Comparison of ENCODE assay signal across 17 mouse cellular contexts in genomic region chr9:110525737-110526136, GRCm38 (mm10). TPM values are rescaled to one million over a fixed set of nuclear protein-coding genes. Genes with fewer than 3 reads are reported as not detected.
DNase-seq lines count a peak whose midpoint lies in the region; ATAC-seq and TF ChIP-seq lines count a peak whose summit lies in the region.
"Had no signal": no experiment of that assay in that cellular context is flagged by ENCODE, and none has a peak within 500 bp of the region (broad histone marks: within the 10 kb centered on the region; RNA-seq: fewer than 3 reads in every experiment).

No protein-coding gene starts in this region.

- no peaks in the 10 kb centered on the region for H3K36me3 ChIP-seq in liver, adult 2 months (ENCODE audit: control insufficient read depth, insufficient read depth, low read length)
- no peaks in the 10 kb centered on the region for H3K36me3 ChIP-seq in liver, embryonic 11.5 days (ENCODE audit: control insufficient read depth, insufficient read depth, low read length)
- H3K36me3 ChIP-seq in intestine, embryonic 16.5 days (ENCODE audit: control insufficient read depth, insufficient read depth, low read length), result no peaks in the 10 kb centered on the region
- no peaks in the 10 kb centered on the region for H3K36me3 ChIP-seq in stomach, postnatal 0 days (ENCODE audit: control insufficient read depth, insufficient read depth, low read length)
- H3K36me3 ChIP-seq in kidney, embryonic 14.5 days (ENCODE audit: control insufficient read depth, insufficient read depth, low read length), result no peaks in the 10 kb centered on the region
- H3K36me3 ChIP-seq: heart, embryonic 12.5 days; hindbrain, embryonic 12.5 days; neural tube, embryonic 15.5 days had no signal

- no peak for ATAC-seq in liver, embryonic 11.5 days (replicated peaks; ENCODE audit: low FRiP score)
- ATAC-seq in intestine, embryonic 16.5 days, result peak; percentile 86
- ATAC-seq in stomach, postnatal 0 days (ENCODE audit: low FRiP score, low TSS enrichment), result peak; percentile 97
- ATAC-seq in kidney, embryonic 14.5 days (ENCODE audit: low FRiP score, low TSS enrichment), result no peak
- ATAC-seq: forebrain, embryonic 16.5 days had no signal

- no peak overlapping the region for H3K27ac ChIP-seq in liver, adult 2 months (replicated peaks; ENCODE audit: insufficient read depth, low read depth, low read length)
- H3K27ac ChIP-seq in liver, embryonic 11.5 days (ENCODE audit: low read depth, low read length), result no peak overlapping the region
- no peak overlapping the region for H3K27ac ChIP-seq in intestine, embryonic 16.5 days (ENCODE audit: low read length)
- no peak overlapping the region for H3K27ac ChIP-seq in stomach, postnatal 0 days (replicated peaks)
- no peak overlapping the region for H3K27ac ChIP-seq in kidney, embryonic 14.5 days (ENCODE audit: low read depth, low read length)
- H3K27ac ChIP-seq: hindbrain, embryonic 12.5 days; neural tube, embryonic 15.5 days had no signal

- H3K79me2 ChIP-seq in liver, adult 2 months (ENCODE audit: control insufficient read depth, insufficient read depth, low read length), result no peaks in the 10 kb centered on the region; the same call in 1 of the 2 replicates

- no peak for TF ChIP-seq POLR2A in liver, adult 2 months (IDR thresholded peaks at IDR 0.05; ENCODE audit: extremely low read depth, insufficient read depth, low read length)

- H3K9me3 ChIP-seq in liver, embryonic 11.5 days (ENCODE audit: control insufficient read depth, low read length), result no peaks in the 10 kb centered on the region
- no peaks in the 10 kb centered on the region for H3K9me3 ChIP-seq in intestine, embryonic 16.5 days (ENCODE audit: control insufficient read depth, low read length)
- no peaks in the 10 kb centered on the region for H3K9me3 ChIP-seq in stomach, postnatal 0 days (ENCODE audit: control insufficient read depth, low read length)
- no peaks in the 10 kb centered on the region for H3K9me3 ChIP-seq in kidney, embryonic 14.5 days (ENCODE audit: control insufficient read depth, low read length)
- H3K9me3 ChIP-seq: heart, embryonic 12.5 days; hindbrain, embryonic 12.5 days; neural tube, embryonic 15.5 days had no signal

- peak; percentile 27 for DNase-seq in liver, adult 2 months (ENCODE audit: extremely low read depth, low read depth, low spot score)
- no peak for DNase-seq in liver, embryonic 11.5 days (ENCODE audit: low spot score)
- DNase-seq in lung, postnatal 4 days, result peak; percentile 38 to 40
- peak; percentile 71 for DNase-seq in stomach, postnatal 0 days (ENCODE audit: low spot score)
- no peak for DNase-seq in cerebellum, postnatal 10 days
- no peak for DNase-seq in kidney, postnatal 36 days
- DNase-seq: adrenal gland, postnatal 36 days; gastrocnemius, postnatal 14 days; kidney, adult 11 months; kidney, postnatal 25 days; layer of hippocampus, postnatal 36 days had no signal

- H3K9ac ChIP-seq in liver, adult 2 months (ENCODE audit: low read depth, low read length), result no peak overlapping the region
- H3K9ac ChIP-seq in liver, embryonic 11.5 days (ENCODE audit: low read depth, low read length), result no peak overlapping the region
- H3K9ac ChIP-seq in intestine, embryonic 16.5 days (ENCODE audit: low read depth, low read length), result no peak overlapping the region
- H3K9ac ChIP-seq in stomach, postnatal 0 days (ENCODE audit: low read length), result no peak overlapping the region
- H3K9ac ChIP-seq in kidney, embryonic 14.5 days (ENCODE audit: low read depth, low read length), result no peak overlapping the region
- H3K9ac ChIP-seq: heart, embryonic 12.5 days; hindbrain, embryonic 12.5 days; neural tube, embryonic 15.5 days had no signal

- H3K4me2 ChIP-seq in liver, embryonic 11.5 days, result no peak overlapping the region
- H3K4me2 ChIP-seq in intestine, embryonic 16.5 days (ENCODE audit: low read depth, low read length), result no peak overlapping the region
- no peak overlapping the region for H3K4me2 ChIP-seq in stomach, postnatal 0 days (replicated peaks; ENCODE audit: low read depth)
- H3K4me2 ChIP-seq in kidney, embryonic 14.5 days (replicated peaks; ENCODE audit: low read depth, low read length), result no peak overlapping the region
- H3K4me2 ChIP-seq: heart, embryonic 12.5 days; hindbrain, embryonic 12.5 days; neural tube, embryonic 15.5 days had no signal

- WGBS in liver, adult 2 months, result 29% methylated on average over 2 of the region's 2 CpGs
- 42% methylated on average over 2 of the region's 2 CpGs for WGBS in liver, embryonic 11.5 days
- 43% methylated on average over 2 of the region's 2 CpGs for WGBS in intestine, embryonic 16.5 days
- WGBS in stomach, postnatal 0 days, result 39% methylated on average over 2 of the region's 2 CpGs
- WGBS in kidney, embryonic 14.5 days, result 50% methylated on average over 2 of the region's 2 CpGs

- no peaks in the 10 kb centered on the region for H3K4me1 ChIP-seq in liver, adult 2 months (ENCODE audit: control insufficient read depth, insufficient read depth, low read length)
- peaks cover 4% of the 10 kb centered on the region; the same call in 1 of the 2 replicates for H3K4me1 ChIP-seq in liver, embryonic 11.5 days (replicated peaks; ENCODE audit: control insufficient read depth, insufficient read depth, low read length)
- H3K4me1 ChIP-seq in intestine, embryonic 16.5 days (ENCODE audit: control insufficient read depth, insufficient read depth, low read length), result no peaks in the 10 kb centered on the region
- H3K4me1 ChIP-seq in stomach, postnatal 0 days (replicated peaks; ENCODE audit: control insufficient read depth, insufficient read depth), result no peaks in the 10 kb centered on the region
- H3K4me1 ChIP-seq in kidney, embryonic 14.5 days (ENCODE audit: control insufficient read depth, insufficient read depth, low read length), result no peaks in the 10 kb centered on the region
- H3K4me1 ChIP-seq: heart, embryonic 12.5 days; hindbrain, embryonic 12.5 days had no signal

- TF ChIP-seq CTCF in liver, adult 2 months (IDR thresholded peaks at IDR 0.05; ENCODE audit: low read depth, low read length), result no peak
- no peak for TF ChIP-seq CTCF in stomach, postnatal 0 days (IDR thresholded peaks at IDR 0.05; ENCODE audit: low read depth)

- no peaks in the 10 kb centered on the region for H3K27me3 ChIP-seq in liver, adult 2 months (ENCODE audit: control insufficient read depth, insufficient read depth, low read length)
- no peaks in the 10 kb centered on the region for H3K27me3 ChIP-seq in liver, embryonic 11.5 days (replicated peaks; ENCODE audit: control insufficient read depth, insufficient read depth, low read length)
- H3K27me3 ChIP-seq in intestine, embryonic 16.5 days (replicated peaks; ENCODE audit: control insufficient read depth, insufficient read depth, low read length), result no peaks in the 10 kb centered on the region
- no peaks in the 10 kb centered on the region for H3K27me3 ChIP-seq in stomach, postnatal 0 days (ENCODE audit: control insufficient read depth, insufficient read depth, low read length)
- H3K27me3 ChIP-seq in kidney, embryonic 14.5 days (ENCODE audit: control insufficient read depth, insufficient read depth, low read length), result no peaks in the 10 kb centered on the region
- H3K27me3 ChIP-seq: heart, embryonic 12.5 days; hindbrain, embryonic 12.5 days; neural tube, embryonic 15.5 days had no signal

- TF ChIP-seq EP300 in stomach, postnatal 0 days (optimal IDR thresholded peaks at IDR 0.05), result no peak

- no peak overlapping the region for H3K4me3 ChIP-seq in liver, adult 2 months (ENCODE audit: insufficient read depth, low read depth, low read length)
- H3K4me3 ChIP-seq in liver, embryonic 11.5 days (ENCODE audit: low read depth, low read length), result no peak overlapping the region
- no peak overlapping the region for H3K4me3 ChIP-seq in intestine, embryonic 16.5 days (ENCODE audit: low read length)
- no peak overlapping the region for H3K4me3 ChIP-seq in stomach, postnatal 0 days (ENCODE audit: low read depth, low read length)
- no peak overlapping the region for H3K4me3 ChIP-seq in kidney, embryonic 14.5 days (ENCODE audit: low read length)
- H3K4me3 ChIP-seq: heart, embryonic 12.5 days; hindbrain, embryonic 12.5 days; neural tube, embryonic 15.5 days had no signal

RNA-seq across cellular contexts. Expression of gene Setd2, which starts 6.7 kb away (rescaled TPM):
- 31.7 and 36.5 TPM in 2 replicates for total RNA-seq in liver, adult 2 months (2014; rRNA removed)
- 15.7 and 20.1 TPM in 2 replicates for polyA plus RNA-seq in liver, adult 2 months (2012; rRNA removed)
- 36.3 and 44.9 TPM in 2 replicates for polyA plus RNA-seq in liver, embryonic 11.5 days (2014; fragmentation: Nextera tagmentation; extraction: Ambion mirVana)
- polyA plus RNA-seq in intestine, embryonic 16.5 days (2015; fragmentation: Nextera tagmentation; extraction: Ambion mirVana), result 16.8 and 18.1 TPM in 2 replicates
- 13.1 and 14.0 TPM in 2 replicates for polyA plus RNA-seq in stomach, postnatal 0 days (2015; fragmentation: Nextera tagmentation; extraction: Ambion mirVana)
- polyA plus RNA-seq in kidney, embryonic 14.5 days (2014; fragmentation: Nextera tagmentation; extraction: Ambion mirVana), result 46.5 and 55.9 TPM in 2 replicates

RNA-seq across cellular contexts. Expression of gene Kif9, which starts 49.0 kb away (rescaled TPM):
- 0.40 and 0.55 TPM in 2 replicates for total RNA-seq in liver, adult 2 months (2014; rRNA removed)
- polyA plus RNA-seq in liver, adult 2 months (2012; rRNA removed), result 0.18 and 0.35 TPM in 2 replicates
- 0.66 and 1.0 TPM in 2 replicates for polyA plus RNA-seq in liver, embryonic 11.5 days (2014; fragmentation: Nextera tagmentation; extraction: Ambion mirVana)
- polyA plus RNA-seq in intestine, embryonic 16.5 days (2015; fragmentation: Nextera tagmentation; extraction: Ambion mirVana), result 0.53 and 0.78 TPM in 2 replicates
- 1.3 and 1.4 TPM in 2 replicates for polyA plus RNA-seq in stomach, postnatal 0 days (2015; fragmentation: Nextera tagmentation; extraction: Ambion mirVana)
- polyA plus RNA-seq in kidney, embryonic 14.5 days (2014; fragmentation: Nextera tagmentation; extraction: Ambion mirVana), result 1.2 TPM in 2 replicates

RNA-seq across cellular contexts. Expression of gene Klhl18, which starts 49.2 kb away (rescaled TPM):
- 2.0 and 2.3 TPM in 2 replicates for total RNA-seq in liver, adult 2 months (2014; rRNA removed)
- 5.9 and 6.9 TPM in 2 replicates for polyA plus RNA-seq in liver, adult 2 months (2012; rRNA removed)
- polyA plus RNA-seq in liver, embryonic 11.5 days (2014; fragmentation: Nextera tagmentation; extraction: Ambion mirVana), result 7.1 TPM in 2 replicates
- 8.7 and 8.8 TPM in 2 replicates for polyA plus RNA-seq in intestine, embryonic 16.5 days (2015; fragmentation: Nextera tagmentation; extraction: Ambion mirVana)
- polyA plus RNA-seq in stomach, postnatal 0 days (2015; fragmentation: Nextera tagmentation; extraction: Ambion mirVana), result 5.7 and 5.8 TPM in 2 replicates
- 5.1 and 10.5 TPM in 2 replicates for polyA plus RNA-seq in kidney, embryonic 14.5 days (2014; fragmentation: Nextera tagmentation; extraction: Ambion mirVana)

Comparison
In these comparisons a context has a peak if more than half of its experiments do, and no peak if none do; other contexts are left out.
1. DNase-seq: peak in liver, adult 2 months (single experiment), lung, postnatal 4 days (2 of 2) and stomach, postnatal 0 days (single experiment); none in liver, embryonic 11.5 days (single experiment), cerebellum, postnatal 10 days (0 of 2) and kidney, postnatal 36 days (0 of 2).
2. ATAC-seq: peak in intestine, embryonic 16.5 days (single experiment) and stomach, postnatal 0 days (single experiment); none in liver, embryonic 11.5 days (single experiment) and kidney, embryonic 14.5 days (single experiment).